Mouse (Mus musculus) thymus, adult 2 months (tissue): ENCODE results near the gene Shroom1.

Source experiments
- CTCF ChIP-seq: fragments of 200-500 bp; IDR thresholded peaks from 2 replicates; pipeline ENCODE4 v1.5.1; 2012; ENCODE audit warnings: mild to moderate bottlenecking, control low read depth, low read length, moderate library complexity, borderline replicate concordance; ENCODE audit not compliant: control insufficient read depth, poor library complexity, insufficient read depth; ENCODE audit errors: extremely low read depth
- POLR2A ChIP-seq: fragments of 200-500 bp; IDR thresholded peaks from 2 replicates; pipeline ENCODE4 v1.6.1; 2012; ENCODE audit warnings: mild to moderate bottlenecking, low read length, control low read depth, moderate library complexity; ENCODE audit not compliant: control insufficient read depth, poor library complexity, insufficient read depth; ENCODE audit errors: extremely low read depth

GRCm38 (mm10) chr11:53458996-53459395 lies 2.0 kb downstream of the Shroom1 start:
- TF ChIP-seq CTCF (no peak), POLR2A (no peak)
